ENCODE assay signal across 20 mouse cellular contexts in the genomic region with DNA sequence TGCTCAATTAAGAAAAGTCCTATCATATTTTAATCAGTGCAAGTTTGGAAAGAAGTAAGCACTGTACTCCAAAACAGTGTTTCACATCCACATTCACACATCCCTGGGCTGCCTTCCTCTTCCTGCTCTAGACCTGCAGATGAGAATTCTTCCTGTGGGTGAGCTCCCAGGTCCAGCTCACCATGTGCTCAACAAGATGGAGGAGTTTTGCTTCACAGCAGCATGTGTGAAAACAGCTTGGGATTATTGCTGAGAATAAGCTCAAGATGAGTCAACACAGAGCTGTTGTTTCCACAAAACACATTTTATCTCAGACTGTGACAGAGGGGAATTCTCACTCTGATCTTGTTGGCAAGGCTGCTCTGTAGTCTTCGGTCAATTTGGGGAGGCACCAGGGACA.
DNase-seq lines count a peak whose midpoint lies in the region; ATAC-seq lines count a peak whose summit lies in the region.
"Had no signal": no experiment of that assay in that cellular context is flagged by ENCODE, and none has a peak within 500 bp of the region (broad histone marks: within the 10 kb centered on the region; RNA-seq: fewer than 3 reads in every experiment).

No protein-coding gene starts in this region.

- H3K4me2 ChIP-seq in forebrain, embryonic 15.5 days (replicated peaks): no peak overlapping the region
- H3K4me2 ChIP-seq: heart, embryonic 15.5 days; limb, embryonic 13.5 days; liver, embryonic 13.5 days; midbrain, embryonic 11.5 days had no signal

- no peaks in the 10 kb centered on the region for H3K27me3 ChIP-seq in forebrain, embryonic 15.5 days
- H3K27me3 ChIP-seq: heart, embryonic 15.5 days; limb, embryonic 13.5 days; liver, embryonic 13.5 days had no signal

- 73% methylated on average over 1 of the region's 1 CpGs for whole genome bisulfite sequencing in forebrain, embryonic 15.5 days

- H3K9me3 ChIP-seq in forebrain, embryonic 15.5 days: no peaks in the 10 kb centered on the region
- H3K9me3 ChIP-seq: heart, embryonic 15.5 days; limb, embryonic 13.5 days; liver, embryonic 13.5 days had no signal

- H3K9ac ChIP-seq in forebrain, embryonic 15.5 days (replicated peaks): no peak overlapping the region
- H3K9ac ChIP-seq: heart, embryonic 15.5 days; limb, embryonic 13.5 days; liver, embryonic 13.5 days had no signal

- DNase-seq in layer of hippocampus, adult 18-20 months (ENCODE audit: low spot score in 2 of 2): peak; percentile 6 to 30
- DNase-seq in layer of hippocampus, postnatal 10 days (ENCODE audit: low spot score in 2 of 2): no peak
- DNase-seq in frontal cortex, postnatal 36 days (ENCODE audit: low spot score in 2 of 2): peak; percentile 23 to 60
- DNase-seq in left cerebral cortex, adult 9 months (ENCODE audit: low spot score in 2 of 2): peak; percentile 4 to 32
- DNase-seq in right cerebral cortex, postnatal 25 days: peak; percentile 44
- DNase-seq in retina, embryonic 14.5 days (ENCODE audit: low spot score): no peak
- no peak for DNase-seq in kidney, adult 9 months
- DNase-seq: B cell, adult 2 months; cerebellum, adult 9-11 months; gastrocnemius, postnatal 10 days; heart, adult 18-20 months; kidney, adult 11 months; liver, embryonic 13.5 days had no signal

- H3K27ac ChIP-seq in forebrain, embryonic 15.5 days (replicated peaks): no peak overlapping the region
- H3K27ac ChIP-seq: heart, embryonic 15.5 days; kidney, postnatal 0 days; layer of hippocampus, adult 2 months; limb, embryonic 13.5 days; liver, embryonic 13.5 days had no signal

- ATAC-seq in forebrain, embryonic 15.5 days (replicated peaks): no peak
- ATAC-seq: forebrain, embryonic 14.5 days had no signal

- no peak overlapping the region for H3K4me3 ChIP-seq in forebrain, embryonic 15.5 days
- H3K4me3 ChIP-seq: heart, embryonic 15.5 days; layer of hippocampus, adult 2 months; limb, embryonic 13.5 days; liver, embryonic 13.5 days had no signal

- H3K4me1 ChIP-seq in forebrain, embryonic 15.5 days: no peaks in the 10 kb centered on the region
- H3K4me1 ChIP-seq: heart, embryonic 15.5 days; limb, embryonic 13.5 days; liver, embryonic 13.5 days had no signal

- no peaks in the 10 kb centered on the region for H3K36me3 ChIP-seq in forebrain, embryonic 15.5 days
- H3K36me3 ChIP-seq: heart, embryonic 15.5 days; limb, embryonic 13.5 days; liver, embryonic 13.5 days had no signal

Comparison
In these comparisons a context has a peak if more than half of its experiments do, and no peak if none do; other contexts are left out.
1. DNase-seq: peak in layer of hippocampus, adult 18-20 months (2 of 2), frontal cortex, postnatal 36 days (2 of 2), left cerebral cortex, adult 9 months (2 of 2) and right cerebral cortex, postnatal 25 days (single experiment); none in layer of hippocampus, postnatal 10 days (0 of 2), retina, embryonic 14.5 days (single experiment) and kidney, adult 9 months (single experiment).